7 mouse cellular contexts compared by ENCODE assay signal in the genomic region with DNA sequence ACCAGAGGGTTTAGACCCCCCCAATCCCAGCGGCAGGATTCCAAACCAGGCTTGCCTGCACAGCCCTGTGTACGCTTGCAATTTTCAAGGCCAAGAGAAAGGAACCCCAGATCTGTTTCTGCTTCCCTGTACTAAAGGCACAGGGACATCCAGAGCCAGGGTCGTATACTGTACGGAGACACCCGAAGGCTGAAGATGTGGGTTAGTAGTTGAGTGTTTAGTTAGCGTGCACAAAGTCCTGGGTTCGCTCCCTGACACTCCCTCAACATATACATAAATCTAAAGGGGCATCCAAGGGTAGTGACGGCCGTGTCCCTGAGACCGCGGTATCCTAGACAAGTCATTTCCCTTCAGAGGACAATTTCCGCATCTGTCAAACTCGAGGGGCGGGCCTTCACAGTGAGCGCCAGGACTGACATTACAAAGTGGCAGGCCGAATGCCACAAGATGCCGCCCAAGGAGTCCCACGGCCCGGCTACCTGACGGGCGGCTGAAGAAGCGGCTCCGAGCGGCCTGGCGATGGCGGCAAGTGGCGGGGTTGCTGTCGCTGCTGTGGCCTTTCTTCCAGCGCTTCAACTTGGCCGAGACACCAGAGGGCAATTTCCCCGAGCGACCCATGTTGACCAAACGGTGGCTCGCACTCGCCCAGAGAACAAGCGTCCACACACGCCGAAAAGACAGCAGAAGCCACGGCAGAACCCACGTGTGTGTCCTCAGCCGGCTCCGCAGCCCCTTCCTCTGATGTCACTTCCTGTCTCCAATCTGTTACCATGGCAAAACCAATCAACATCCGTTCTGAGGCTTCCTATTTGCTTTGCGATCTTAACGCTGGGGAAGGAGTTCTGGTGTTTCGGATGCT. TPM values are rescaled to one million over a fixed set of nuclear protein-coding genes. Genes with fewer than 3 reads are reported as not detected.
DNase-seq lines count a peak whose midpoint lies in the region; ATAC-seq lines count a peak whose summit lies in the region.

TSS of gene Rrp12 (minus strand) at position 714 of the 859 bp plus-strand sequence.

- H3K4me1 ChIP-seq in intestine, embryonic 16.5 days (ENCODE audit: control insufficient read depth, insufficient read depth, low read length): peaks cover 9% of the 10 kb centered on the region
- H3K4me1 ChIP-seq in midbrain, embryonic 11.5 days (ENCODE audit: control insufficient read depth, insufficient read depth, low read length): peaks cover 11% of the 10 kb centered on the region

- peak; percentile 94 for ATAC-seq in intestine, embryonic 16.5 days
- ATAC-seq in midbrain, embryonic 11.5 days (ENCODE audit: low FRiP score): peak; percentile 95

- intact Hi-C loops in gastrocnemius, postnatal 36 days (cut with DNase I): no loop called here
- intact Hi-C loops in left cerebral cortex, postnatal 36 days (cut with DNase I): no loop called here

- H3K36me3 ChIP-seq in intestine, embryonic 16.5 days (ENCODE audit: control insufficient read depth, insufficient read depth, low read length): 0 out of 2 replicates have a peak, but pooled peaks cover 2% of the 10 kb centered on the region
- H3K36me3 ChIP-seq in midbrain, embryonic 11.5 days (ENCODE audit: control insufficient read depth, insufficient read depth, low read length): peaks cover 3% of the 10 kb centered on the region; the same call in 1 of the 2 replicates

- peak within 1 kb of the TSS; percentile 73 for H3K4me2 ChIP-seq in intestine, embryonic 16.5 days (ENCODE audit: low read depth, low read length)
- H3K4me2 ChIP-seq in midbrain, embryonic 11.5 days: peak within 1 kb of the TSS; percentile 68

- peak within 1 kb of the TSS; percentile 69 for H3K4me3 ChIP-seq in intestine, embryonic 16.5 days (ENCODE audit: low read length)
- H3K4me3 ChIP-seq in midbrain, embryonic 11.5 days (ENCODE audit: low read depth, low read length): peak within 1 kb of the TSS; percentile 64

- DNase-seq in adrenal gland, adult 2 months: peak; percentile 87
- peak; percentile 92 for DNase-seq in embryo, embryonic 11 days
- peak; percentile 53 to 59 for DNase-seq in gastrocnemius, postnatal 36 days
- DNase-seq in left cerebral cortex, postnatal 36 days (ENCODE audit: low spot score in 2 of 2): peak; percentile 81 to 84
- DNase-seq in midbrain, embryonic 11.5 days (ENCODE audit: low spot score, missing footprints): peak; percentile 98
- DNase-seq in skeletal muscle tissue, adult 2 months (ENCODE audit: low read depth, low spot score): peak; percentile 86

- H3K9ac ChIP-seq in intestine, embryonic 16.5 days (ENCODE audit: low read depth, low read length): peak within 1 kb of the TSS; percentile 65
- peak within 1 kb of the TSS; percentile 36 for H3K9ac ChIP-seq in midbrain, embryonic 11.5 days (ENCODE audit: low read length)

- H3K27me3 ChIP-seq in intestine, embryonic 16.5 days (replicated peaks; ENCODE audit: control insufficient read depth, insufficient read depth, low read length): no peaks in the 10 kb centered on the region
- no peaks in the 10 kb centered on the region for H3K27me3 ChIP-seq in midbrain, embryonic 11.5 days (ENCODE audit: control insufficient read depth, insufficient read depth, low read length)

- WGBS in intestine, embryonic 16.5 days: under 1% methylated on average over 46 of the region's 46 CpGs
- WGBS in midbrain, embryonic 11.5 days: 2% methylated on average over 46 of the region's 46 CpGs

- no peaks in the 10 kb centered on the region for H3K9me3 ChIP-seq in intestine, embryonic 16.5 days (ENCODE audit: control insufficient read depth, low read length)
- no peaks in the 10 kb centered on the region for H3K9me3 ChIP-seq in midbrain, embryonic 11.5 days (ENCODE audit: control insufficient read depth, low read length)

- H3K27ac ChIP-seq in intestine, embryonic 16.5 days (ENCODE audit: low read length): 0 out of 2 replicates have a peak within 1 kb of the TSS, but pooled peaks have one; percentile 3
- no peak within 1 kb of the TSS for H3K27ac ChIP-seq in midbrain, embryonic 11.5 days (ENCODE audit: low read depth, low read length)

RNA-seq across cellular contexts. Expression of gene Rrp12, which starts in this region (rescaled TPM):
- 10 to 100 TPM; 13.9 to 15.2 TPM for total RNA-seq in adrenal gland, adult 2 months (2021)
- 4.3 and 6.6 TPM in 2 replicates for polyA plus RNA-seq in adrenal gland, adult 2 months (2012; rRNA removed)
- 10 to 100 TPM; 30.0 to 31.6 TPM for total RNA-seq in gastrocnemius, postnatal 36 days (2021)
- polyA plus RNA-seq in intestine, embryonic 16.5 days (2015; fragmentation: Nextera tagmentation; extraction: Ambion mirVana): 14.1 and 15.7 TPM in 2 replicates
- 10 to 100 TPM; 32.2 to 34.1 TPM for total RNA-seq in left cerebral cortex, postnatal 36 days (2021)
- polyA plus RNA-seq in midbrain, embryonic 11.5 days (2014; fragmentation: Nextera tagmentation; extraction: Ambion mirVana): 13.2 and 14.7 TPM in 2 replicates
